ENCODE assay signal across 9 mouse cellular contexts in genomic region chr1:74948784-74949665, GRCm38 (mm10). TPM values are rescaled to one million over a fixed set of nuclear protein-coding genes. Genes with fewer than 3 reads are reported as not detected.
DNase-seq lines count a peak whose midpoint lies in the region; ATAC-seq and TF ChIP-seq lines count a peak whose summit lies in the region.
"Had no signal": no experiment of that assay in that cellular context is flagged by ENCODE, and none has a peak within 500 bp of the region (broad histone marks: within the 10 kb centered on the region; RNA-seq: fewer than 3 reads in every experiment).

No protein-coding gene starts in this region.

- no peak for TF ChIP-seq POLR2A in heart, adult 2 months (IDR thresholded peaks at IDR 0.05; ENCODE audit: insufficient read depth, low read depth, low read length)

- H3K36me3 ChIP-seq in heart, adult 2 months (ENCODE audit: control insufficient read depth, insufficient read depth, low read length), result no peaks in the 10 kb centered on the region
- no peaks in the 10 kb centered on the region for H3K36me3 ChIP-seq in limb, embryonic 15.5 days
- no peaks in the 10 kb centered on the region for H3K36me3 ChIP-seq in midbrain, embryonic 15.5 days (replicated peaks)

- peak; percentile 28 to 79 for DNase-seq in urinary bladder, adult 18-20 months (ENCODE audit: low spot score in 2 of 2)
- DNase-seq in urinary bladder, postnatal 10 days (ENCODE audit: low spot score), result no peak
- DNase-seq in embryo, embryonic 10 days (ENCODE audit: low spot score), result peak; percentile 76
- peak; percentile 65 to 80 for DNase-seq in heart, adult 2 months
- DNase-seq in kidney, adult 18-20 months, result peak; percentile 84
- DNase-seq in testis, postnatal 10 days (ENCODE audit: low spot score), result peak; percentile 83

- H3K27me3 ChIP-seq in heart, adult 2 months (ENCODE audit: control insufficient read depth, insufficient read depth, low read length), result peaks cover 20% of the 10 kb centered on the region
- peaks cover 100% of the 10 kb centered on the region for H3K27me3 ChIP-seq in limb, embryonic 15.5 days
- H3K27me3 ChIP-seq in midbrain, embryonic 15.5 days (replicated peaks), result peaks cover 88% of the 10 kb centered on the region

- H3K4me2 ChIP-seq in limb, embryonic 15.5 days, result peak overlapping the region; percentile 78; the same call in 1 of the 2 replicates
- peak overlapping the region; percentile 57; the same call in 1 of the 2 replicates for H3K4me2 ChIP-seq in midbrain, embryonic 15.5 days

- no peak overlapping the region for H3K9ac ChIP-seq in heart, adult 2 months (ENCODE audit: low read depth, low read length)
- H3K9ac ChIP-seq in limb, embryonic 15.5 days, result no peak overlapping the region
- H3K9ac ChIP-seq in midbrain, embryonic 15.5 days, result no peak overlapping the region

- H3K4me3 ChIP-seq in heart, adult 2 months, result no peak overlapping the region
- H3K4me3 ChIP-seq in limb, embryonic 15.5 days, result peak overlapping the region; percentile 41; the same call in 1 of the 2 replicates
- no peak overlapping the region for H3K4me3 ChIP-seq in midbrain, embryonic 15.5 days

- TF ChIP-seq CTCF in heart, adult 2 months (IDR thresholded peaks at IDR 0.05), result peak; percentile 95

- TF ChIP-seq EP300 in heart, adult 2 months (IDR thresholded peaks at IDR 0.05; ENCODE audit: insufficient read depth, low read depth, low read length), result peak; percentile 62; the same call in 1 of the 2 replicates

- ATAC-seq in limb, embryonic 15.5 days (ENCODE audit: insufficient number of reproducible peaks, low FRiP score, low TSS enrichment, low read depth), result no peak
- ATAC-seq in midbrain, embryonic 15.5 days (replicated peaks), result peak; percentile 72

- H3K27ac ChIP-seq in heart, adult 2 months, result no peak overlapping the region
- no peak overlapping the region for H3K27ac ChIP-seq in limb, embryonic 15.5 days
- H3K27ac ChIP-seq in midbrain, embryonic 15.5 days, result no peak overlapping the region

- H3K4me1 ChIP-seq in heart, adult 2 months (ENCODE audit: control insufficient read depth, insufficient read depth, low read length), result peaks cover 2% of the 10 kb centered on the region; the same call in 1 of the 2 replicates
- H3K4me1 ChIP-seq in limb, embryonic 15.5 days, result peaks cover 32% of the 10 kb centered on the region
- peaks cover 43% of the 10 kb centered on the region for H3K4me1 ChIP-seq in midbrain, embryonic 15.5 days

- WGBS in heart, adult 2 months, result 3% methylated on average over 20 of the region's 20 CpGs
- 3% methylated on average over 20 of the region's 20 CpGs for WGBS in limb, embryonic 15.5 days
- WGBS in midbrain, embryonic 15.5 days, result 1% methylated on average over 20 of the region's 20 CpGs

- H3K9me3 ChIP-seq in limb, embryonic 15.5 days, result no peaks in the 10 kb centered on the region
- no peaks in the 10 kb centered on the region for H3K9me3 ChIP-seq in midbrain, embryonic 15.5 days

- H3K79me2 ChIP-seq in heart, adult 2 months (replicated peaks; ENCODE audit: control insufficient read depth, insufficient read depth, low read length), result no peaks in the 10 kb centered on the region

- intact Hi-C loops in heart, adult 2 months (cut with DNase I), result loop anchor here (1.0 to 5.0 kb wide), 2 partner anchors 68 to 303 kb away; no protein-coding TSS in a partner anchor

RNA-seq across cellular contexts. Expression of gene Ihh, which starts 2.4 kb away (rescaled TPM):
- under 1 TPM; 0.14 to 0.16 TPM for total RNA-seq in heart, adult 2 months (2021)
- 0.04 and 0.23 TPM in 2 replicates for polyA plus RNA-seq in heart, adult 2 months (2012; rRNA removed)
- polyA plus RNA-seq in limb, embryonic 15.5 days (2015; fragmentation: Nextera tagmentation; extraction: Ambion mirVana), result 4.8 and 8.2 TPM in 2 replicates
- polyA plus RNA-seq in midbrain, embryonic 15.5 days (2015; fragmentation: Nextera tagmentation; extraction: Ambion mirVana), result 0.10 and 0.11 TPM in 2 replicates

RNA-seq across cellular contexts. Expression of gene Cfap65, which starts 13.6 kb away (rescaled TPM):
- total RNA-seq in heart, adult 2 months (2021), result not detected
- polyA plus RNA-seq in heart, adult 2 months (2012; rRNA removed), result 0.03 and 2.3 TPM in 2 replicates
- not detected in 2 replicates for polyA plus RNA-seq in limb, embryonic 15.5 days (2015; fragmentation: Nextera tagmentation; extraction: Ambion mirVana)
- 0.90 and 0.93 TPM in 2 replicates for polyA plus RNA-seq in midbrain, embryonic 15.5 days (2015; fragmentation: Nextera tagmentation; extraction: Ambion mirVana)
- total RNA-seq: adrenal gland, postnatal 4 days had no signal

RNA-seq across cellular contexts. Expression of gene Cryba2, which starts 56.1 kb away (rescaled TPM):
- not detected for total RNA-seq in heart, adult 2 months (2021)
- 0.16 TPM in 1 of 2 replicates, not detected in the other for polyA plus RNA-seq in heart, adult 2 months (2012; rRNA removed)
- 0.28 TPM in 1 of 2 replicates, not detected in the other for polyA plus RNA-seq in limb, embryonic 15.5 days (2015; fragmentation: Nextera tagmentation; extraction: Ambion mirVana)
- 0.38 and 0.72 TPM in 2 replicates for polyA plus RNA-seq in midbrain, embryonic 15.5 days (2015; fragmentation: Nextera tagmentation; extraction: Ambion mirVana)
